Mouse (Mus musculus) G1E (cell line): ENCODE results near the gene Cdk2ap1.

Experiments
- CTCF ChIP-seq: IDR thresholded peaks from 2 replicates; pipeline ENCODE4 v1.5.1; 2012; ENCODE audit warnings: low read depth, low read length, inconsistent platforms, mixed read lengths
- GATA1 ChIP-seq: IDR thresholded peaks from 2 replicates; pipeline ENCODE4 v1.6.1; 2012; ENCODE audit warnings: borderline replicate concordance, low read length, inconsistent platforms, mixed read lengths
- GATA2 ChIP-seq: IDR thresholded peaks from 2 replicates; pipeline ENCODE4 v1.6.1; 2012; ENCODE audit warnings: low read depth, low read length, inconsistent platforms, borderline replicate concordance
- POLR2AphosphoS5 ChIP-seq: IDR thresholded peaks from 2 replicates; pipeline ENCODE4 v1.6.1; 2012; ENCODE audit warnings: low read depth, low read length, inconsistent platforms; ENCODE audit not compliant: insufficient replicate concordance
- TAL1 ChIP-seq: conservative IDR thresholded peaks from 2 replicates; pipeline ENCODE4 v1.6.1; 2012; ENCODE audit warnings: low read depth, low read length, inconsistent platforms, mixed read lengths

- TF ChIP-seq TAL1 (no peak), CTCF (no peak), GATA1 (no peak), GATA2 (no peak), POLR2AphosphoS5 (no peak)
These were observed 10.6 kb downstream of the Cdk2ap1 start for GRCm38 (mm10) chr5:124352141-124352920.
